Mouse (Mus musculus): Measurements from ENCODE around the gene Lingo3. TPM values are rescaled to one million over a fixed set of nuclear protein-coding genes. Genes with fewer than 3 reads are reported as not detected.
"Not testable (repeated sequence)": the region's sequence is repeated elsewhere in the genome, so short reads cannot be mapped to it uniquely, and the experiment has no call there.

Gene Lingo3
- polyA plus RNA-seq, 1 experiment from 2014 or later: 0.36 TPM

GRCm38 (mm10) chr10:80828587-80828986 lies 15.3 kb downstream of the Lingo3 start:
- not testable (repeated sequence) for H3K4me2 ChIP-seq (ENCODE audit: low read depth, severe bottlenecking); DNase-seq (ENCODE audit: low spot score); H3K4me3 ChIP-seq (ENCODE audit: low read depth, low read length); H3K9me3 ChIP-seq (ENCODE audit: control insufficient read depth, low read length); H3K27me3 ChIP-seq (ENCODE audit: control insufficient read depth, insufficient read depth, low read length); H3K36me3 ChIP-seq (ENCODE audit: control insufficient read depth, insufficient read depth, low read length); ATAC-seq (ENCODE audit: insufficient number of reproducible peaks, low FRiP score, low TSS enrichment, low read depth); H3K9ac ChIP-seq (ENCODE audit: low read length); H3K27ac ChIP-seq (replicated peaks; ENCODE audit: low read depth, low read length)
- 87% methylated on average over 9 of the region's 9 CpGs for WGBS
- H3K4me1 ChIP-seq (ENCODE audit: control insufficient read depth, insufficient read depth, low read length): peaks cover 23% of the 10 kb centered on the region

GRCm38 (mm10) chr10:80827870-80828420 lies 15.9 kb downstream of the Lingo3 start:
- WGBS: 85% methylated on average over 10 of the region's 10 CpGs
- Histone ChIP-seq H3K27me3 (ENCODE audit: control insufficient read depth, insufficient read depth, low read length) (no peaks in the 10 kb centered on the region), H3K27ac (replicated peaks; ENCODE audit: low read depth, low read length) (no peak overlapping the region), H3K4me3 (ENCODE audit: low read depth, low read length) (peak overlapping the region; percentile 54), H3K4me2 (ENCODE audit: low read depth, severe bottlenecking) (peak overlapping the region; percentile 96), H3K36me3 (ENCODE audit: control insufficient read depth, insufficient read depth, low read length) (peaks cover 5% of the 10 kb centered on the region; the same call in 1 of the 2 replicates), H3K4me1 (ENCODE audit: control insufficient read depth, insufficient read depth, low read length) (peaks cover 23% of the 10 kb centered on the region), H3K9ac (ENCODE audit: low read length) (peak overlapping the region; percentile 95), H3K9me3 (ENCODE audit: control insufficient read depth, low read length) (no peaks in the 10 kb centered on the region)
- ATAC-seq (ENCODE audit: insufficient number of reproducible peaks, low FRiP score, low TSS enrichment, low read depth) (no peak), DNase-seq (ENCODE audit: low spot score) (no peak)

- H3K9ac ChIP-seq (ENCODE audit: low read length): peak overlapping the region; percentile 95
- H3K27ac ChIP-seq (replicated peaks; ENCODE audit: low read depth, low read length): 0 out of 2 replicates have a peak overlapping the region, but pooled peaks have one; percentile 74
- ATAC-seq (ENCODE audit: insufficient number of reproducible peaks, low FRiP score, low TSS enrichment, low read depth) (no peak), DNase-seq (ENCODE audit: low spot score) (no peak)
- peaks cover 5% of the 10 kb centered on the region; the same call in 1 of the 2 replicates for H3K36me3 ChIP-seq (ENCODE audit: control insufficient read depth, insufficient read depth, low read length)
- H3K4me2 ChIP-seq (ENCODE audit: low read depth, severe bottlenecking): peak overlapping the region; percentile 96
- WGBS: 10% methylated on average over 28 of the region's 29 CpGs
- H3K4me3 ChIP-seq (ENCODE audit: low read depth, low read length): peak overlapping the region; percentile 54
- peaks cover 23% of the 10 kb centered on the region for H3K4me1 ChIP-seq (ENCODE audit: control insufficient read depth, insufficient read depth, low read length)
- no peaks in the 10 kb centered on the region for H3K27me3 ChIP-seq (ENCODE audit: control insufficient read depth, insufficient read depth, low read length)
- no peaks in the 10 kb centered on the region for H3K9me3 ChIP-seq (ENCODE audit: control insufficient read depth, low read length)
Measured at GRCm38 (mm10) chr10:80827063-80827869, 16.6 kb downstream of the Lingo3 start.

GRCm38 (mm10) chr10:80826151-80827062 lies 17.4 kb downstream of the Lingo3 start, which contains the start of gene Oaz1:
TSS of gene Oaz1 (plus strand) at chr10:80826656.
- DNase-seq (ENCODE audit: low spot score) (peak; percentile 98), ATAC-seq (ENCODE audit: insufficient number of reproducible peaks, low FRiP score, low TSS enrichment, low read depth) (peak; percentile 96)
- Histone ChIP-seq H3K4me1 (ENCODE audit: control insufficient read depth, insufficient read depth, low read length) (peaks cover 21% of the 10 kb centered on the region), H3K9ac (ENCODE audit: low read length) (peak within 1 kb of the TSS; percentile 95), H3K27ac (replicated peaks; ENCODE audit: low read depth, low read length) (peak within 1 kb of the TSS; percentile 74; the same call in 1 of the 2 replicates), H3K36me3 (ENCODE audit: control insufficient read depth, insufficient read depth, low read length) (peaks cover 5% of the 10 kb centered on the region; the same call in 1 of the 2 replicates), H3K4me3 (ENCODE audit: low read depth, low read length) (peak within 1 kb of the TSS; percentile 54), H3K9me3 (ENCODE audit: control insufficient read depth, low read length) (no peaks in the 10 kb centered on the region), H3K4me2 (ENCODE audit: low read depth, severe bottlenecking) (peak within 1 kb of the TSS; percentile 96), H3K27me3 (ENCODE audit: control insufficient read depth, insufficient read depth, low read length) (no peaks in the 10 kb centered on the region)
- under 1% methylated on average over 78 of the region's 82 CpGs for WGBS

GRCm38 (mm10) chr10:80824827-80825226 lies 19.0 kb downstream of the Lingo3 start:
- 77% methylated on average over 2 of the region's 2 CpGs for WGBS

GRCm38 (mm10) chr10:80823847-80824643 lies 19.8 kb downstream of the Lingo3 start:
- Histone ChIP-seq H3K4me3 (ENCODE audit: low read depth, low read length) (no peak overlapping the region), H3K9ac (ENCODE audit: low read length) (no peak overlapping the region), H3K4me1 (ENCODE audit: control insufficient read depth, insufficient read depth, low read length) (peaks cover 7% of the 10 kb centered on the region), H3K27me3 (ENCODE audit: control insufficient read depth, insufficient read depth, low read length) (no peaks in the 10 kb centered on the region), H3K9me3 (ENCODE audit: control insufficient read depth, low read length) (no peaks in the 10 kb centered on the region), H3K27ac (replicated peaks; ENCODE audit: low read depth, low read length) (no peak overlapping the region), H3K4me2 (ENCODE audit: low read depth, severe bottlenecking) (no peak overlapping the region), H3K36me3 (ENCODE audit: control insufficient read depth, insufficient read depth, low read length) (no peaks in the 10 kb centered on the region)
- ATAC-seq (ENCODE audit: insufficient number of reproducible peaks, low FRiP score, low TSS enrichment, low read depth) (no peak), DNase-seq (ENCODE audit: low spot score) (no peak)
- WGBS: 71% methylated on average over 8 of the region's 8 CpGs

More at GRCm38 (mm10) chr10:80824827-80825226, 19.0 kb downstream of the Lingo3 start:
- H3K4me2 ChIP-seq (ENCODE audit: low read depth, severe bottlenecking): no peak overlapping the region
- ATAC-seq (ENCODE audit: insufficient number of reproducible peaks, low FRiP score, low TSS enrichment, low read depth) (no peak), DNase-seq (ENCODE audit: low spot score) (no peak)
- peaks cover 5% of the 10 kb centered on the region; the same call in 1 of the 2 replicates for H3K36me3 ChIP-seq (ENCODE audit: control insufficient read depth, insufficient read depth, low read length)
- H3K27ac ChIP-seq (replicated peaks; ENCODE audit: low read depth, low read length): no peak overlapping the region
- no peak overlapping the region for H3K4me3 ChIP-seq (ENCODE audit: low read depth, low read length)
- peaks cover 7% of the 10 kb centered on the region for H3K4me1 ChIP-seq (ENCODE audit: control insufficient read depth, insufficient read depth, low read length)
- no peaks in the 10 kb centered on the region for H3K27me3 ChIP-seq (ENCODE audit: control insufficient read depth, insufficient read depth, low read length)
- H3K9me3 ChIP-seq (ENCODE audit: control insufficient read depth, low read length): no peaks in the 10 kb centered on the region
- H3K9ac ChIP-seq (ENCODE audit: low read length): no peak overlapping the region

GRCm38 (mm10) chr10:80823316-80823715 lies 20.5 kb downstream of the Lingo3 start:
- H3K9me3 ChIP-seq (ENCODE audit: control insufficient read depth, low read length): no peaks in the 10 kb centered on the region
- no peak for DNase-seq (ENCODE audit: low spot score)
- H3K4me1 ChIP-seq (ENCODE audit: control insufficient read depth, insufficient read depth, low read length): peaks cover 7% of the 10 kb centered on the region
- no peak overlapping the region for H3K4me3 ChIP-seq (ENCODE audit: low read depth, low read length)
- H3K27me3 ChIP-seq (ENCODE audit: control insufficient read depth, insufficient read depth, low read length): no peaks in the 10 kb centered on the region
- H3K36me3 ChIP-seq (ENCODE audit: control insufficient read depth, insufficient read depth, low read length): no peaks in the 10 kb centered on the region
- no peak overlapping the region for H3K9ac ChIP-seq (ENCODE audit: low read length)
- no peak for ATAC-seq (ENCODE audit: insufficient number of reproducible peaks, low FRiP score, low TSS enrichment, low read depth)
- no peak overlapping the region for H3K27ac ChIP-seq (replicated peaks; ENCODE audit: low read depth, low read length)
- 87% methylated on average over 1 of the region's 1 CpGs for WGBS
- H3K4me2 ChIP-seq (ENCODE audit: low read depth, severe bottlenecking): no peak overlapping the region

Data from limb, embryonic 11.5 days (tissue).